Mouse (Mus musculus) megakaryocyte, embryonic 14.5 days (primary cell): Measurements from ENCODE around the gene Tmprss7. TPM values are rescaled to one million over a fixed set of nuclear protein-coding genes. Genes with fewer than 3 reads are reported as not detected.

Experiments
- H3K27me3 ChIP-seq: replicated peaks from 2 replicates; pipeline ENCODE3; 2012; ENCODE audit warnings: inconsistent platforms
- H3K36me3 ChIP-seq: replicated peaks from 2 replicates; pipeline ENCODE3; 2012; ENCODE audit warnings: low read length, inconsistent platforms, mixed read lengths
- H3K4me1 ChIP-seq: 2 replicates; pipeline ENCODE4 v1.6.1; 2012; ENCODE audit warnings: inconsistent platforms
- H3K4me3 ChIP-seq: replicated peaks from 2 replicates; pipeline ENCODE3; 2012; ENCODE audit warnings: moderate library complexity, mild to moderate bottlenecking, inconsistent platforms
- H3K9me3 ChIP-seq: 2 replicates; pipeline ENCODE4 v1.6.1; 2012; ENCODE audit warnings: inconsistent platforms
- FLI1 ChIP-seq: IDR thresholded peaks from 2 replicates; pipeline ENCODE4 v1.6.1; 2012; ENCODE audit warnings: low read length, inconsistent platforms, mixed read lengths
- GATA1 ChIP-seq: IDR thresholded peaks from 3 replicates; pipeline ENCODE4 v1.6.1; 2012; ENCODE audit warnings: mixed read lengths, low read length, inconsistent platforms, borderline replicate concordance
- polyA plus RNA-seq: library from polyadenylated mRNA; stranded (reverse); fragments of >175 nt; gene quantifications from 2 replicates; pipeline ENCODE4 v1.2.3, GENCODE M21; 2012; ENCODE audit warnings: low replicate concordance; ENCODE audit not compliant: insufficient read depth

The Tmprss7 gene
- polyA plus RNA-seq, 1 experiment, result 4.5 TPM

DNA sequence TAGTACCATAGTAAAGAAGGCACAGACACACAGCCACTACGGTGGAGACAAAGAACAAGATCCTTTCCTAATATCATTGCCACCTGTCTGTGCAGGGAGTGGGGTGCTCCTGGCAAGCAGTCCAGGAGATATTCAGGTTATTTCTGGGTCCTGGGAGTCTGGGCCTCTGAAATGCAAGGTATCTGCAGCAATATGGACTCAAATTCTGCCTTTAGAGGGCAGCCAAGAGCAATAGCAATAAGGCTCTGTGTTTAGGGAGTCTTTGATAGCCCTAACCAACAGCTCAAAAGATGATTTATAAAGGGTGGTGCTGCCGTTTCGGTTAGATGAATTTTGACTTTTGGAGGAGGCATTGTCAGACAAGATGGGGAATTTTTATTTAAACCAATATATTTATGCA lies 84.2 kb downstream of the Tmprss7 start:
- TF ChIP-seq GATA1 (no peak), FLI1 (no peak)
- no peaks in the 10 kb centered on the region for H3K9me3 ChIP-seq
- H3K27me3 ChIP-seq, result no peaks in the 10 kb centered on the region

DNA sequence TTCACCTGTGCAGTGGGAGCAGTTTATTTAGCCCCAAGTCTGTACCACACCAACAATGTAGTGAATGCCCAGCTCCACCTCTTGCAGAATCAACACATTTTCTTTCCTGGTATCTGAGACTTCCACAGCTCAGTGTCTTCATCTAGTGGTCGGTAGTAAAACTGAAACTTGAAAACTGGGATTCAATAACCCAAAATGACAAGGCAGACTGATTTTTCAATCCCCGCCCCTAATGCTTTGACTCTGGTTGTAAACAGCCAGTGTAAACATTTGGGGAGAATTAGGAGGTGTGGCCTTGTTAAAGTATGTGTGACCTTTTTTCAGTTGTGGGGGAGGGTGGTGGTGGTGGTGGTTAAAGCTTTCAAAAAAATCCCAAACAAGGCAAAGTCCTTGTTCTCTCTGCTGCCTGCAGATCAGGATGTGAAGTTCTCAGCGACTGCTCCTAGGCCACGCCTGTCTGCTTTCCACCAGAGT lies 84.9 kb downstream of the Tmprss7 start:
- no peaks in the 10 kb centered on the region for H3K9me3 ChIP-seq
- peak overlapping the region; percentile 72 for H3K4me3 ChIP-seq
- no peaks in the 10 kb centered on the region for H3K27me3 ChIP-seq
- no peak for TF ChIP-seq GATA1
- no peak for TF ChIP-seq FLI1
- H3K4me1 ChIP-seq, result peaks cover 59% of the 10 kb centered on the region
- H3K36me3 ChIP-seq, result no peaks in the 10 kb centered on the region

More for the DNA sequence above, 84.2 kb downstream of the Tmprss7 start:
- Histone ChIP-seq H3K36me3 (peaks cover 2% of the 10 kb centered on the region), H3K4me3 (no peak overlapping the region), H3K4me1 (peaks cover 66% of the 10 kb centered on the region)

Other genes starting within 250 kb of the Tmprss7 start
- gene Gm609, start 200.7 kb downstream of the Tmprss7 start, polyA plus RNA-seq, result not detected in 2 replicates
- gene Gm17783, start 161.6 kb downstream of the Tmprss7 start, polyA plus RNA-seq, result not detected in 2 replicates
- gene Slc9c1, start 158.3 kb downstream of the Tmprss7 start, polyA plus RNA-seq, result not detected in 2 replicates
- 1.9 TPM in 1 of 2 replicates, not detected in the other for gene Gcsam, start 83.3 kb downstream of the Tmprss7 start, polyA plus RNA-seq
- 0.83 and 2.1 TPM in 2 replicates for gene BC016579, start 39.6 kb downstream of the Tmprss7 start, polyA plus RNA-seq
- gene Tagln3, start 30.9 kb upstream of the Tmprss7 start, polyA plus RNA-seq, result not detected in 2 replicates
- 3.0 and 4.5 TPM in 2 replicates for gene Abhd10, start 49.3 kb upstream of the Tmprss7 start, polyA plus RNA-seq